Mouse (Mus musculus) intestine, embryonic 16.5 days (tissue): ENCODE results near the gene Il12rb1. TPM values are rescaled to one million over a fixed set of nuclear protein-coding genes. Genes with fewer than 3 reads are reported as not detected.
"Not testable (repeated sequence)": the region's sequence is repeated elsewhere in the genome, so short reads cannot be mapped to it uniquely, and the experiment has no call there.

Source experiments
- ATAC-seq: fragments of 200-750 bp; cut with Nextera tagmentation; 2 replicates; pipeline ENCODE4 v1.8.0; 2017; ENCODE audit warnings: moderate TSS enrichment, moderate library complexity
- H3K27ac ChIP-seq: fragments of 300-500 bp; sonication (generic); 2 replicates; pipeline ENCODE4 v1.5.1; 2014; ENCODE audit warnings: mild to moderate bottlenecking, low read length
- H3K27me3 ChIP-seq: fragments of 300-500 bp; sonication (generic); replicated peaks from 2 replicates; pipeline ENCODE4 v1.6.1; 2014; ENCODE audit warnings: low read length, control low read depth, mixed read lengths; ENCODE audit not compliant: control insufficient read depth, insufficient read depth
- H3K36me3 ChIP-seq: fragments of 300-500 bp; sonication (generic); 2 replicates; pipeline ENCODE4 v1.6.1; 2014; ENCODE audit warnings: low read length, control low read depth; ENCODE audit not compliant: control insufficient read depth, insufficient read depth
- H3K4me1 ChIP-seq: fragments of 300-500 bp; sonication (generic); 2 replicates; pipeline ENCODE4 v1.6.1; 2014; ENCODE audit warnings: low read length, control low read depth, mixed read lengths; ENCODE audit not compliant: control insufficient read depth, insufficient read depth
- H3K4me2 ChIP-seq: fragments of 300-500 bp; sonication (generic); 2 replicates; pipeline ENCODE4 v1.6.1; 2014; ENCODE audit warnings: low read depth, low read length, control low read depth
- H3K4me3 ChIP-seq: fragments of 300-500 bp; sonication (generic); 2 replicates; pipeline ENCODE4 v1.5.1; 2014; ENCODE audit warnings: mild to moderate bottlenecking, low read length
- H3K9ac ChIP-seq: fragments of 300-500 bp; sonication (generic); 2 replicates; pipeline ENCODE4 v1.6.1; 2014; ENCODE audit warnings: low read depth, low read length
- H3K9me3 ChIP-seq: fragments of 300-500 bp; sonication (generic); 2 replicates; pipeline ENCODE4 v1.6.1; 2016; ENCODE audit warnings: low read length, control low read depth; ENCODE audit not compliant: control insufficient read depth
- WGBS: fragments of 180-500 bp; shearing (Covaris S2); extraction: QIAGEN DNeasy Blood & Tissue Kit; methylation state at CpG from one replicate; pipeline ENCODE4 v1.1.7; 2014; 5-methylcytosine and 5-hydroxymethylcytosine counted together
- polyA plus RNA-seq: library from polyadenylated mRNA; unstranded; fragments of >200 nt; fragmentation: Nextera tagmentation; extraction: Ambion mirVana; gene quantifications from 2 replicates; pipeline ENCODE4 v1.2.1, GENCODE M21; 2015

Gene Il12rb1
- polyA plus RNA-seq, 1 experiment from 2014 or later, result 0.34 TPM

DNA sequence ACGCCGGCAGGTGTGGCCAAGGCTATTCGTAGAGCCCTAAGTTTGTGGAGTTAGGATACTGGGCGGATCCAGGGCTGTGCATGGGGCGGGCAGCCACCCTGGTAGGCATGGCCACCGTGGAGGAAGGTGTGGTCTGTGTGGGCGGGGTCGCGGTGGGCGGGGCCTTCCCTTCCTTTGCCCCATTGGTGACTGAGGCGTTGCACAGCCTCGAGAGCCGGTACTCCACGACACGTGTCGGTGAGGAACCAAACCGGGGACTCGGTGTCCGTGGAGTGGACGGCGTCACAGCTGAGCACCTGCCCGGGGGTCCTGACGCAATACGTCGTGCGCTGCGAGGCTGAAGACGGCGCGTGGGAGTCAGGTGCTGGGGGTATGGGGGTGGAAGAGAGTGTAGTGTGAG, 8.4 kb downstream of the Il12rb1 start:
- Histone ChIP-seq H3K4me2 (peak overlapping the region; percentile 57), H3K27me3 (peaks cover 14% of the 10 kb centered on the region), H3K4me1 (peaks cover 11% of the 10 kb centered on the region), H3K27ac (no peak overlapping the region), H3K9ac (no peak overlapping the region), H3K9me3 (no peaks in the 10 kb centered on the region), H3K4me3 (peak overlapping the region; percentile 19), H3K36me3 (no peaks in the 10 kb centered on the region)
- 8% methylated on average over 30 of the region's 30 CpGs for WGBS
- ATAC-seq, result peak; percentile 62

DNA sequence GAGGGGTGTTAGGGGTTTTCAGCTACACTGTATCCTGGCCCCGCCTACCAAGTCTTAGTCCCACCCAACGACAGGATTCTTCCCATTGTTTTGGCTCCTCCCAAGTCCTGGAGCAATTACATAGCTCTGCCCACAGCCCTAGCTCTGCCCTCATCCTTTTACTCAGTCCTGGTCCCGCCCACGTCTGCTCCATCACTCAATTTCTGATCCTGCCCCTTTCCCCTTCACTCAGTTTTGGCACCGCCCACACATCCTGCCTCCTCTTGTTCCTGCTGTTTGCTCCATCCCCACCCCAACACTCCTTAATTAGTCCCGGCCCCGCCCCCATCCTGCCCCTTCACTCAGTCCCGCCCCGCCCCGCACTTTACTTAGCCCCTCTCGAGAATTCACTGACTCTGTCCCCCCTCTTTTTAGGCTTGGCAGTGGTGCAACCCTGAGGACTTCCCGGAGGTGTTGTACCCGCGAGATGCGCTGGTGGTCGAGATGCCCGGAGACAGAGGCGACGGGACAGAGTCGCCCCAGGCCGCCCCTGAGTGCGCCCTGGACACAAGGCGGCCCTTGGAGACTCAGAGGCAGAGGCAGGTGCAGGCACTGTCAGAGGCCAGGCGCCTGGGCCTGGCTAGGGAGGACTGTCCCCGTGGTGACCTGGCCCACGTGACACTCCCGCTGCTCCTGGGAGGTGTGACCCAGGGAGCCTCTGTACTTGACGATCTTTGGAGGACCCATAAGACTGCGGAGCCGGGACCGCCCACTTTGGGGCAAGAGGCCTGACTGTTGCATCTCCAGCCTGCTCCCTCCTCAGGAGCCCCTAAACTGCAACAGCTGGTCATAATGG, 12.1 kb downstream of the Il12rb1 start:
- peak; percentile 78 for ATAC-seq
- H3K4me2 ChIP-seq, result peak overlapping the region; percentile 44
- peaks cover 14% of the 10 kb centered on the region for H3K27me3 ChIP-seq
- peaks cover 11% of the 10 kb centered on the region for H3K4me1 ChIP-seq
- peak overlapping the region; percentile 14 for H3K4me3 ChIP-seq
- WGBS, result 7% methylated on average over 31 of the region's 31 CpGs
- 0 out of 2 replicates have a peak overlapping the region, but pooled peaks have one; percentile 29 for H3K9ac ChIP-seq
- H3K9me3 ChIP-seq, result no peaks in the 10 kb centered on the region
- H3K36me3 ChIP-seq, result no peaks in the 10 kb centered on the region
- peak overlapping the region; percentile 23; the same call in 1 of the 2 replicates for H3K27ac ChIP-seq

DNA sequence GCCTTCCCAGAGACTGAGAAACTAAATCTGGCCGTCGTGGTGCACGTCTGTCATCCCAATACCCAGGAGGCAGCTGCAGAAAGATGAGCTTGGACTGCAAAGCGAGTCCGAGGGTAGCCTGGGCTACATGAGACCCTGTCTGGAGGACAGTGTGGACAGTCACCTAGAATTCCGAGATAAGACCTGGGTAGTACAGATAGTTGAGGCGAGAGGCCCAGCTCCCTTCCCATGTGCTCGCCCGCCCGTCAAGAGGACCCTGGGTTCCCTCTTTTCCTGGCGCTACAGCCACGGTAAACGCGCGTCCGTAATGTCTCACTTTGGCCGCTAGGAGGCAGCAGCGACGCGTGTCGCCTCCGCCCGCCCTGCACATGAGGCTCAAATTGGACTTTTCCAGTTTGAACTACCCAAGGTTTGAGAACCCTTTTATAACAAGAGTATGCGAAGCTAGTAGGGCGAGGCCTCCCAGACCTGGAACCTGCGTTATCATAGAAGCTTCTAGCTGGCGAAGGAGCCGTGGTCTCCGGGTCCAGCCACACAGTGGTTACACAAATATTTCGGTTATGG, 13.2 kb downstream of the Il12rb1 start:
- 16% methylated on average over 30 of the region's 30 CpGs for WGBS
- Histone ChIP-seq H3K4me2 (no peak overlapping the region), H3K27ac (no peak overlapping the region), H3K9me3 (no peaks in the 10 kb centered on the region), H3K9ac (0 out of 2 replicates have a peak overlapping the region, but pooled peaks have one; percentile 17), H3K36me3 (no peaks in the 10 kb centered on the region), H3K4me1 (peaks cover 11% of the 10 kb centered on the region), H3K27me3 (peaks cover 8% of the 10 kb centered on the region), H3K4me3 (no peak overlapping the region)
- peak; percentile 14; the same call in 1 of the 2 replicates for ATAC-seq

DNA sequence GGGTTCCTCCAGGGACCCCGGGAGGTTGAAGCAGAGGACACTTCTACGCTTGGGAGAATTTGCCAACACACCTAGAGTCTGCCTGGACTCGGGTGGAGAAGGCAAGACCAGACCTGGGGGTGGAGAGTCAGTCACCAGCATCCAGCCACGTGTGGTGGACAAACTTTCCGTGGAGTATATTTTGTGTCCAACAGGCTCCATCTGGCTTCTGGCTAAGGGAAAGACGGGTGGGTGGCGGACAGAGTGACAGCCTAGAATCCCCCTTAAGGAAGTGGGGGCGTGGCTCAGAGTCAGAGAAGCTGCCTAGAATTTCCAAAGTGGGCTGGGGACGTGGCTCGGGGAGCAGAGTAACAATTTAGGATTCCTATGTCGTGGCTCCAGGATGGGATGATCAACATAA, 13.7 kb downstream of the Il12rb1 start:
- WGBS, result 45% methylated on average over 11 of the region's 11 CpGs
- no peak overlapping the region for H3K4me3 ChIP-seq
- no peak for ATAC-seq
- peaks cover 11% of the 10 kb centered on the region for H3K4me1 ChIP-seq
- no peaks in the 10 kb centered on the region for H3K36me3 ChIP-seq
- H3K27me3 ChIP-seq, result peaks cover 3% of the 10 kb centered on the region
- 0 out of 2 replicates have a peak overlapping the region, but pooled peaks have one; percentile 17 for H3K9ac ChIP-seq
- no peaks in the 10 kb centered on the region for H3K9me3 ChIP-seq
- H3K4me2 ChIP-seq, result no peak overlapping the region
- H3K27ac ChIP-seq, result no peak overlapping the region

DNA sequence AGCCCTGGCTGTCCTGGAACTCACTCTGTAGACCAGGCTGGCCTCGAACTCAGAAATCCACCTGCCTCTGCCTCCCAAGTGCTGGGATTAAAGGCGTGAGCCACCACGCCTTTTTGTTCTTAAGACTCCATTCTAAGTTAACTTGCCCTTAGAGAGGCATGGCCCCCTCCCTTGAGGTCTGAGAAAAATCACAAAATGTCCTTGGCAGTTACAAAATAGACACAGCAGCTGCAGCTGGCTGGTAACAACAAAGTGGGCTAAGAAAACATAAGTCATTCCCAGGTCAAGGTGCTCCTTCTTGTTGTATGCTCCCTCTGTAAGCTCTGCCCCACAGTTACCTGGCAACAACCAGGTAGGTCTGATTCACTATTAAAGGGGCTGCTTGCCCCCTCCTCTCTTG, 14.3 kb downstream of the Il12rb1 start:
- ATAC-seq, H3K27me3 ChIP-seq, H3K9me3 ChIP-seq, H3K27ac ChIP-seq, H3K4me1 ChIP-seq, H3K4me3 ChIP-seq, H3K4me2 ChIP-seq, H3K9ac ChIP-seq, H3K36me3 ChIP-seq: not testable (repeated sequence)
- 77% methylated on average over 3 of the region's 3 CpGs for WGBS

DNA sequence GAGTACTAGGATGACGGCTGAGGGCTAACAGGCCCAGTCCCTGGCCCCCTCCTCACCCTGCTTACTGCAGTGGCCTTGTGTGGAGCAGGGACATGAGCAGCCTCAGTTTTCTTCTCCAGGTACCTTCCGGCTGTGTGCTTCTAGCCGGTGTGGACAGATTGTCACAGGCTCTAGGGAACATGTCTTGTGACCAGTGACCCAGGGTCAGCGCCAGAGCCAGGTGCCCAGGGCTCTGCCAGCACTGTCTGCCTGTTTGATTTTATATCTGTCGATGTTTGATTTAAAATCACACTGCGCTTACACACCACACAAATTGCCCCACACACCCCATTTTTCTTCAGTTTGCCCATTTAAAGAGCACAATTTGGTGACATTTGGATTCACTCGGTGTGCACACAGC, 15.6 kb downstream of the Il12rb1 start:
- no peaks in the 10 kb centered on the region for H3K9me3 ChIP-seq
- H3K27ac ChIP-seq, result no peak overlapping the region
- no peak overlapping the region for H3K4me2 ChIP-seq
- no peaks in the 10 kb centered on the region for H3K36me3 ChIP-seq
- peaks cover 7% of the 10 kb centered on the region for H3K4me1 ChIP-seq
- no peaks in the 10 kb centered on the region for H3K27me3 ChIP-seq
- WGBS, result 87% methylated on average over 7 of the region's 7 CpGs
- H3K9ac ChIP-seq, result no peak overlapping the region
- no peak overlapping the region for H3K4me3 ChIP-seq
- ATAC-seq, result no peak

DNA sequence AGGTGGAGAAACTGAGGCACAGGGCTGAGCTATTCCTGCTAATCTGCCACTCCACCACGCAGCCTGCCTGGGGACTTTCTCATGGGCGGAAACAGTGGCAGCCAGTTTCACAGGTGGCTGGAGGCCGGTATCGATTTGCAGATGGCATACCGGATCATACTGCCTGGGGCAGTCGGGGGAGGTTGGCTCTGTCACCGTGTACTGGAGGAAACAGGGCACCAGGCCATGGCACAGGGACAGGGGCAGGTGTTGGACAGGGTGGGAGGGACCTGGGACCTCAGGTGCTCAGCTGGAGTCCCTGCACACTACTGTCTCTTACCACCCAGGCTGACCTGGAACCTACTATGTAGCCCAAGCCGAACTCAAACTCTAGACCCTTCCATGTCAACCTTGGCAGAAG, 17.6 kb downstream of the Il12rb1 start:
- Histone ChIP-seq H3K27me3 (no peaks in the 10 kb centered on the region), H3K4me3 (no peak overlapping the region), H3K27ac (no peak overlapping the region), H3K4me1 (peaks cover under 1% of the 10 kb centered on the region; the same call in 1 of the 2 replicates), H3K4me2 (no peak overlapping the region), H3K9me3 (no peaks in the 10 kb centered on the region), H3K36me3 (no peaks in the 10 kb centered on the region), H3K9ac (no peak overlapping the region)
- ATAC-seq, result no peak
- 83% methylated on average over 8 of the region's 8 CpGs for WGBS

DNA sequence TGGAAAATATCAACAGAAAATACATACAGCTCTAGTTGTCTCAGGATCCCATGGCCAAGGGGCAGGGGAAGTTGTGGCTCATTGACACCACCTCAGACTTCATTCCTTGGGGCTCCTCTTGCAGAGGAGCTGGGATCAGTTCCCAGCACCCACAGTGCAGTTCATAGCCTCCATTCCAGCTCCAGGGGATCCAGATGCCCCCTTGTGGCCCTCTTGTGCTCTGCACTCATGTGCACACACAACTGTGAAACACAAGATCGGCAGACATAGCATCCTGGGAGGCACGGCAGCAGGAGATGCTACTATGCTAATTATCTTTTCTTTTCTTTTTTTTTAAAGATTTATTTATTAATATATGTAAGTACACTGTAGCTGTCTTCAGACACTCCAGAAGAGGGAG, 18.8 kb downstream of the Il12rb1 start:
- Histone ChIP-seq H3K4me2 (no peak overlapping the region), H3K36me3 (no peaks in the 10 kb centered on the region), H3K9ac (no peak overlapping the region), H3K4me1 (no peaks in the 10 kb centered on the region), H3K27me3 (no peaks in the 10 kb centered on the region), H3K4me3 (no peak overlapping the region), H3K27ac (no peak overlapping the region), H3K9me3 (no peaks in the 10 kb centered on the region)
- WGBS, result 96% methylated on average over 2 of the region's 2 CpGs
- no peak for ATAC-seq

DNA sequence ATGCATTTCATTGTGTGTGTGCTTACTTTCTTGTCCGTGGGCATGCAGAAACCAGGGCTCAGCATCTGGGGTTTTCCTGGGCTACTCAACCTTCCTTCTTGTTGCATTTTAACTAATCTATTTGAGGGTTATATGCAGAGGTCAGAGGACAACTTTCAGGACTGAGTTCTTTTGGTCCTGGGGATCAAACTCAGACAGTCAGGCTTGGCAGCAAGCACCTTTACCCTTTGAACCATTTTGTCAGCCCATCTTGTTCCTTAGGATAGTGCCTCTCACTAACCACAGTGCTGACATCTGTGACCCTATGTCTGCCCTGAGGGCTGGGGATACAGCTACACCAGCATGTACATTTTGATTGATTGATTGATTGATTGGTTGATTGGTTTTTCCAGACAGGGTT, 19.5 kb downstream of the Il12rb1 start:
- H3K4me2 ChIP-seq, result no peak overlapping the region
- no peak for ATAC-seq
- 100% methylated on average over 1 of the region's 1 CpGs for WGBS
- no peaks in the 10 kb centered on the region for H3K4me1 ChIP-seq
- no peak overlapping the region for H3K27ac ChIP-seq
- no peak overlapping the region for H3K9ac ChIP-seq
- no peaks in the 10 kb centered on the region for H3K27me3 ChIP-seq
- no peak overlapping the region for H3K4me3 ChIP-seq
- no peaks in the 10 kb centered on the region for H3K36me3 ChIP-seq
- H3K9me3 ChIP-seq, result no peaks in the 10 kb centered on the region
